Mouse (Mus musculus) CH12.LX (cell line): ENCODE measurements around the gene Atp1a4.

Source experiments
- CHD2 ChIP-seq: IDR thresholded peaks from 2 replicates; pipeline ENCODE4 v1.6.1; 2011; ENCODE audit warnings: low read length, improper control_type of control experiment
- CTCF ChIP-seq, 2 experiments: IDR thresholded peaks in 1 of 2; conservative IDR thresholded peaks in 1 of 2; 2 replicates each; pipeline ENCODE4 v1.5.1; 2011 to 2012; ENCODE audit warnings: low read depth in 2 of 2, low read length in 2 of 2, improper control_type of control experiment in 1 of 2, inconsistent platforms in 1 of 2, mild to moderate bottlenecking in 1 of 2, moderate library complexity in 1 of 2
- IRF4 ChIP-seq: IDR thresholded peaks from 2 replicates; pipeline ENCODE4 v1.6.1; 2014; ENCODE audit warnings: low read depth, mild to moderate bottlenecking, inconsistent platforms, low read length, improper control_type of control experiment
- MEF2A ChIP-seq: IDR thresholded peaks from 2 replicates; pipeline ENCODE4 v1.6.1; 2014; ENCODE audit warnings: low read depth, mild to moderate bottlenecking, inconsistent platforms, low read length, improper control_type of control experiment, borderline replicate concordance
- NRF1 ChIP-seq: IDR thresholded peaks from 2 replicates; pipeline ENCODE4 v1.6.1; 2014; ENCODE audit warnings: low read depth, mild to moderate bottlenecking, inconsistent platforms, low read length, improper control_type of control experiment, moderate library complexity
- POLR2A ChIP-seq: IDR thresholded peaks from 2 replicates; pipeline ENCODE4 v1.6.1; 2011; ENCODE audit warnings: low read depth, mild to moderate bottlenecking, improper control_type of control experiment, low read length
- RCOR1 ChIP-seq: conservative IDR thresholded peaks from 2 replicates; pipeline ENCODE4 v1.6.1; 2012; ENCODE audit warnings: low read depth, mild to moderate bottlenecking, inconsistent platforms, low read length, improper control_type of control experiment
- SIN3A ChIP-seq: IDR thresholded peaks from 2 replicates; pipeline ENCODE4 v1.6.1; 2012; ENCODE audit warnings: low read length, improper control_type of control experiment, inconsistent platforms
- TCF12 ChIP-seq: IDR thresholded peaks from 2 replicates; pipeline ENCODE4 v1.6.1; 2014; ENCODE audit warnings: low read depth, mild to moderate bottlenecking, inconsistent platforms, low read length, improper control_type of control experiment

GRCm38 (mm10) chr1:172274116-172274515, 15.9 kb upstream of the Atp1a4 start:
- TF ChIP-seq SIN3A: no peak
- TF ChIP-seq POLR2A: no peak
- TF ChIP-seq TCF12: no peak
- no peak for TF ChIP-seq RCOR1
- TF ChIP-seq IRF4: no peak
- TF ChIP-seq NRF1: no peak
- TF ChIP-seq MEF2A: no peak
- no peak for TF ChIP-seq CTCF (conservative IDR thresholded peaks at IDR 0.05 in 1 of 2, IDR thresholded peaks at IDR 0.05 in 1 of 2; ENCODE audit: low read depth in 2 of 2, low read length in 2 of 2)
- no peak for TF ChIP-seq CHD2
